Mouse (Mus musculus) liver, postnatal 0 days (tissue): Measurements from ENCODE around the gene Creb1. TPM values are rescaled to one million over a fixed set of nuclear protein-coding genes. Genes with fewer than 3 reads are reported as not detected.
"Not testable (repeated sequence)": the region's sequence is repeated elsewhere in the genome, so short reads cannot be mapped to it uniquely, and the experiment has no call there.

Experiments used
- ATAC-seq: fragments of 200-750 bp; cut with Nextera tagmentation; 2 replicates; pipeline ENCODE4 v1.8.0; 2017; ENCODE audit warnings: mild to moderate bottlenecking, moderate library complexity
- DNase-seq: peaks from one replicate; pipeline ENCODE4 v3.0.0-alpha.2; 2016
- H3K27ac ChIP-seq: fragments of 300-500 bp; sonication (generic); 2 replicates; pipeline ENCODE4 v1.5.1; 2014; ENCODE audit warnings: antibody characterized with exemption, moderate library complexity, mild to moderate bottlenecking, low read depth
- H3K27me3 ChIP-seq: fragments of 300-500 bp; sonication (generic); 2 replicates; pipeline ENCODE4 v1.6.1; 2014; ENCODE audit warnings: low read length, control low read depth, mixed read lengths; ENCODE audit not compliant: insufficient read depth
- H3K36me3 ChIP-seq: fragments of 300-500 bp; sonication (generic); replicated peaks from 2 replicates; pipeline ENCODE4 v1.6.1; 2014; ENCODE audit warnings: mild to moderate bottlenecking, control low read depth, low read length, moderate library complexity, mixed read lengths; ENCODE audit not compliant: insufficient read depth
- H3K4me1 ChIP-seq: fragments of 300-500 bp; sonication (generic); 2 replicates; pipeline ENCODE4 v1.6.1; 2014; ENCODE audit warnings: antibody characterized with exemption, mild to moderate bottlenecking, control low read depth; ENCODE audit not compliant: insufficient read depth
- H3K4me2 ChIP-seq: fragments of 300-500 bp; sonication (generic); 2 replicates; pipeline ENCODE4 v1.6.1; 2014; ENCODE audit warnings: low read depth, mild to moderate bottlenecking, low read length, moderate library complexity, mixed read lengths
- H3K4me3 ChIP-seq: fragments of 300-500 bp; sonication (generic); 2 replicates; pipeline ENCODE4 v1.5.1; 2014; ENCODE audit warnings: low read depth, low read length
- H3K9ac ChIP-seq: fragments of 300-500 bp; sonication (generic); replicated peaks from 2 replicates; pipeline ENCODE4 v1.6.1; 2014; ENCODE audit warnings: mild to moderate bottlenecking, moderate library complexity
- H3K9me3 ChIP-seq: fragments of 300-500 bp; sonication (generic); 2 replicates; pipeline ENCODE4 v1.6.1; 2016; ENCODE audit warnings: mild to moderate bottlenecking, control low read depth, low read length, mixed read lengths
- CTCF ChIP-seq: sonication (generic); IDR thresholded peaks from 2 replicates; pipeline ENCODE4 v1.5.1; 2016; ENCODE audit warnings: antibody characterized with exemption, low read depth
- EP300 ChIP-seq: IDR thresholded peaks from 2 replicates; pipeline ENCODE4 v1.6.1; 2016; ENCODE audit warnings: antibody characterized with exemption, low read depth, mild to moderate bottlenecking
- WGBS: fragments of 180-500 bp; shearing (Covaris S2); extraction: QIAGEN DNeasy Blood & Tissue Kit; methylation state at CpG from one replicate; pipeline ENCODE4 v1.1.7; 2014; ENCODE audit not compliant: insufficient replicate concordance; 5-methylcytosine and 5-hydroxymethylcytosine counted together
- polyA plus RNA-seq: library from polyadenylated mRNA; unstranded; fragments of >200 nt; fragmentation: Nextera tagmentation; extraction: Ambion mirVana; gene quantifications from 2 replicates; pipeline ENCODE4 v1.2.1, GENCODE M21; 2015

The Creb1 gene
- polyA plus RNA-seq, 1 experiment from 2014 or later: 5.9 TPM

GRCm38 (mm10) chr1:64560105-64560504 is 27.7 kb downstream of the Creb1 start:
- no peak overlapping the region for H3K9ac ChIP-seq
- 80% methylated on average over 3 of the region's 3 CpGs for WGBS
- H3K27ac ChIP-seq: no peak overlapping the region
- H3K4me3 ChIP-seq: no peak overlapping the region
- no peaks in the 10 kb centered on the region for H3K27me3 ChIP-seq
- no peak for DNase-seq
- no peaks in the 10 kb centered on the region for H3K4me1 ChIP-seq
- no peak overlapping the region for H3K4me2 ChIP-seq
- no peaks in the 10 kb centered on the region for H3K9me3 ChIP-seq
- ATAC-seq: no peak
- H3K36me3 ChIP-seq: peaks cover 15% of the 10 kb centered on the region
- no peak for TF ChIP-seq EP300
- no peak for TF ChIP-seq CTCF

GRCm38 (mm10) chr1:64568206-64568605 is 35.8 kb downstream of the Creb1 start:
- DNase-seq (no peak), ATAC-seq (no peak)
- Histone ChIP-seq H3K27ac (no peak overlapping the region), H3K9me3 (no peaks in the 10 kb centered on the region), H3K4me1 (no peaks in the 10 kb centered on the region), H3K9ac (no peak overlapping the region), H3K36me3 (peaks cover 23% of the 10 kb centered on the region), H3K4me3 (no peak overlapping the region), H3K4me2 (no peak overlapping the region), H3K27me3 (no peaks in the 10 kb centered on the region)
- no peak for TF ChIP-seq CTCF
- TF ChIP-seq EP300: no peak

GRCm38 (mm10) chr1:64576022-64576421 is 43.6 kb downstream of the Creb1 start:
- H3K9ac ChIP-seq: no peak overlapping the region
- 88% methylated on average over 7 of the region's 7 CpGs for WGBS
- no peak overlapping the region for H3K4me2 ChIP-seq
- H3K9me3 ChIP-seq: no peaks in the 10 kb centered on the region
- no peak for TF ChIP-seq CTCF
- TF ChIP-seq EP300: no peak
- no peak for DNase-seq
- no peaks in the 10 kb centered on the region for H3K27me3 ChIP-seq
- no peak for ATAC-seq
- peaks cover 42% of the 10 kb centered on the region for H3K36me3 ChIP-seq
- no peak overlapping the region for H3K27ac ChIP-seq
- no peak overlapping the region for H3K4me3 ChIP-seq
- no peaks in the 10 kb centered on the region for H3K4me1 ChIP-seq

- ATAC-seq (no peak), DNase-seq (no peak)
- Histone ChIP-seq H3K4me2 (no peak overlapping the region), H3K4me3 (no peak overlapping the region), H3K9ac (no peak overlapping the region), H3K27ac (no peak overlapping the region), H3K36me3 (peaks cover 43% of the 10 kb centered on the region), H3K4me1 (no peaks in the 10 kb centered on the region), H3K9me3 (no peaks in the 10 kb centered on the region), H3K27me3 (no peaks in the 10 kb centered on the region)
- TF ChIP-seq CTCF: no peak
- 96% methylated on average over 2 of the region's 2 CpGs for WGBS
Observed at GRCm38 (mm10) chr1:64576732-64577131, 44.3 kb downstream of the Creb1 start.

GRCm38 (mm10) chr1:64577911-64578310 is 45.5 kb downstream of the Creb1 start:
- ATAC-seq, H3K4me1 ChIP-seq, H3K27ac ChIP-seq, H3K9ac ChIP-seq, H3K9me3 ChIP-seq, H3K4me2 ChIP-seq, DNase-seq, H3K27me3 ChIP-seq, H3K4me3 ChIP-seq: not testable (repeated sequence)
- WGBS: 75% methylated on average over 9 of the region's 9 CpGs
- peaks cover 46% of the 10 kb centered on the region for H3K36me3 ChIP-seq

GRCm38 (mm10) chr1:64578801-64579200 is 46.4 kb downstream of the Creb1 start:
- WGBS: 89% methylated on average over 3 of the region's 3 CpGs
- peaks cover 43% of the 10 kb centered on the region for H3K36me3 ChIP-seq
- no peak for ATAC-seq

GRCm38 (mm10) chr1:64598926-64599325 is 66.5 kb downstream of the Creb1 start:
- no peaks in the 10 kb centered on the region for H3K9me3 ChIP-seq
- TF ChIP-seq EP300 (no peak), CTCF (no peak)
- H3K4me2 ChIP-seq: no peak overlapping the region
- H3K4me3 ChIP-seq: no peak overlapping the region
- H3K4me1 ChIP-seq: no peaks in the 10 kb centered on the region
- ATAC-seq: no peak
- DNase-seq: no peak
- H3K36me3 ChIP-seq: peaks cover 21% of the 10 kb centered on the region
- no peak overlapping the region for H3K27ac ChIP-seq
- H3K27me3 ChIP-seq: no peaks in the 10 kb centered on the region
- 50% methylated on average over 5 of the region's 5 CpGs for WGBS
- no peak overlapping the region for H3K9ac ChIP-seq

More at GRCm38 (mm10) chr1:64578801-64579200, 46.4 kb downstream of the Creb1 start:
- H3K9me3 ChIP-seq: no peaks in the 10 kb centered on the region
- H3K4me3 ChIP-seq: no peak overlapping the region
- no peak for DNase-seq
- H3K4me2 ChIP-seq: no peak overlapping the region
- no peak overlapping the region for H3K27ac ChIP-seq
- no peaks in the 10 kb centered on the region for H3K27me3 ChIP-seq
- H3K9ac ChIP-seq: no peak overlapping the region
- no peaks in the 10 kb centered on the region for H3K4me1 ChIP-seq
- no peak for TF ChIP-seq EP300
- TF ChIP-seq CTCF: no peak
